Mouse (Mus musculus): Measurements from ENCODE around the gene Adam33. TPM values are rescaled to one million over a fixed set of nuclear protein-coding genes. Genes with fewer than 3 reads are reported as not detected.

Gene Adam33
- total RNA-seq (2023), result not detected

DNA sequence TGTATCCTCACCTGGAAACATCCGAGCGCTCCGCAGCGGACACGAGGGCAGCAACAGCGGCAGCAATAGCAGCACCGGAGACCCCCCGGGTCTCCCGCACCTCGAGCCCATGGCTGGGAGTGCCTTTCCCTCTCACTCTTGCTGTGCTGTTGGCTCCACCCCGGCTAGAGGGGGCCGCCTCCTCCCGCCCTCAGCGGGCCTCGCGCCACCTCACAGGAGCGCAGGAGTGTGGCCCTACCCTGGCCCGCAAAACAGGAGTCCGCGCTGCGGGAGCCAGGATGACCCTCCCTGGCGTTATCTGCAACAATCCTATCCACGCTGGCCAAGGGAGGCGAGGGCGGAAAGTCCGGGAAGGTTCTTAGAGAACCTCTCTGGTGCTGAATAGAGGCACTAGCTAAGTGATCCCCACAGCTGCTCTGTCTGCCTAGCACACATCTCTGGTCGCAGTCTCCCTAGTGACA lies at the start of gene Adam33:
Adam33 (minus strand) TSS at position 411 of the 461 bp plus-strand sequence.

GRCm38 (mm10) chr2:131086667-131087390 lies 23.2 kb upstream of the Adam33 start, which contains the start of gene Siglec1:
Gene Siglec1 (minus strand): TSS chr2:131086765.

GRCm38 (mm10) chr2:131042988-131043387 lies 20.6 kb downstream of the Adam33 start, which contains the start of gene Gfra4:
Gene Gfra4 (minus strand): TSS chr2:131043088.

Other genes with a start within 250 kb of the Adam33 start
- gene 4930402H24Rik, start 157.4 kb downstream of the Adam33 start, total RNA-seq (2023), result 10 to 100 TPM; 15.5 to 27.8 TPM
- gene Atrn, start 157.3 kb downstream of the Adam33 start, total RNA-seq (2023), result 10 to 100 TPM; 20.9 to 23.1 TPM
- gene Gfra4, start 20.7 kb downstream of the Adam33 start, total RNA-seq (2023), result not detected
- gene Siglec1, start 23.0 kb upstream of the Adam33 start, total RNA-seq (2023), result under 1 TPM in 1 of 2 experiments, not detected in 1; 0.32 TPM
- gene Hspa12b, start 63.5 kb upstream of the Adam33 start, total RNA-seq (2023), result under 1 TPM in 1 of 2 experiments, not detected in 1; 0.35 TPM
- gene Gm11037, start 69.7 kb upstream of the Adam33 start, total RNA-seq (2023), result not detected
- gene 1700037H04Rik, start 96.3 kb upstream of the Adam33 start, total RNA-seq (2023), result 10 to 100 TPM; 18.4 to 18.9 TPM
- 10 to 100 TPM; 22.2 to 28.5 TPM for gene Cenpb, start 116.3 kb upstream of the Adam33 start, total RNA-seq (2023)
- 10 to 100 TPM; 79.3 to 83.2 TPM for gene Cdc25b, start 123.1 kb upstream of the Adam33 start, total RNA-seq (2023)
- gene Spef1, start 123.5 kb upstream of the Adam33 start, total RNA-seq (2023), result 1 to 10 TPM; 1.2 to 1.7 TPM
- 10 to 100 TPM; 12.0 to 12.6 TPM for gene Ap5s1, start 143.3 kb upstream of the Adam33 start, total RNA-seq (2023)
- 10 to 100 TPM; 28.4 to 43.4 TPM for gene Mavs, start 170.2 kb upstream of the Adam33 start, total RNA-seq (2023)
- gene Pank2, start 198.7 kb upstream of the Adam33 start, total RNA-seq (2023), result 10 to 100 TPM; 74.5 to 75.2 TPM

All from B cell, adult 67 days (primary cell).